Mouse (Mus musculus) brain, embryonic 14.5 days (tissue): ENCODE data around the gene Myrfl.

Source experiments
- CTCF ChIP-seq: fragments of 200-500 bp; IDR thresholded peaks from 2 replicates; pipeline ENCODE4 v1.5.1; 2012; ENCODE audit warnings: inconsistent platforms, mild to moderate bottlenecking, moderate library complexity, borderline replicate concordance; ENCODE audit not compliant: insufficient read depth, insufficient read length; ENCODE audit errors: extremely low read depth
- POLR2A ChIP-seq: fragments of 200-500 bp; IDR thresholded peaks from 2 replicates; pipeline ENCODE4 v1.6.1; 2012; ENCODE audit warnings: mild to moderate bottlenecking, inconsistent platforms, borderline replicate concordance; ENCODE audit not compliant: poor library complexity, insufficient read depth, insufficient read length, severe bottlenecking; ENCODE audit errors: extremely low read depth

- no peak for TF ChIP-seq CTCF
- no peak for TF ChIP-seq POLR2A
Observed at GRCm38 (mm10) chr10:116906794-116907193, 10.1 kb upstream of the Myrfl start.
